Mouse (Mus musculus) cerebellum, adult 9-10 months (tissue): Measurements from ENCODE around the gene Hmcn2.

Experiments
- DNase-seq: peaks from one replicate; pipeline ENCODE4 v3.0.0; 2022

Gene Hmcn2

GRCm38 (mm10) chr2:31305684-31306083 lies 8.5 kb upstream of the Hmcn2 start:
- no peak for DNase-seq

- DNase-seq = no peak
Observed at GRCm38 (mm10) chr2:31308257-31308656, 6.0 kb upstream of the Hmcn2 start.

- DNase-seq = no peak
Observed at GRCm38 (mm10) chr2:31309549-31309948, 4.7 kb upstream of the Hmcn2 start.

- DNase-seq = no peak
Observed at GRCm38 (mm10) chr2:31318162-31318561, 3.9 kb downstream of the Hmcn2 start.

GRCm38 (mm10) chr2:31319200-31319599 lies 5.0 kb downstream of the Hmcn2 start:
- DNase-seq = no peak

- DNase-seq = no peak
Observed at GRCm38 (mm10) chr2:31327186-31327585, 13.0 kb downstream of the Hmcn2 start.

DNA sequence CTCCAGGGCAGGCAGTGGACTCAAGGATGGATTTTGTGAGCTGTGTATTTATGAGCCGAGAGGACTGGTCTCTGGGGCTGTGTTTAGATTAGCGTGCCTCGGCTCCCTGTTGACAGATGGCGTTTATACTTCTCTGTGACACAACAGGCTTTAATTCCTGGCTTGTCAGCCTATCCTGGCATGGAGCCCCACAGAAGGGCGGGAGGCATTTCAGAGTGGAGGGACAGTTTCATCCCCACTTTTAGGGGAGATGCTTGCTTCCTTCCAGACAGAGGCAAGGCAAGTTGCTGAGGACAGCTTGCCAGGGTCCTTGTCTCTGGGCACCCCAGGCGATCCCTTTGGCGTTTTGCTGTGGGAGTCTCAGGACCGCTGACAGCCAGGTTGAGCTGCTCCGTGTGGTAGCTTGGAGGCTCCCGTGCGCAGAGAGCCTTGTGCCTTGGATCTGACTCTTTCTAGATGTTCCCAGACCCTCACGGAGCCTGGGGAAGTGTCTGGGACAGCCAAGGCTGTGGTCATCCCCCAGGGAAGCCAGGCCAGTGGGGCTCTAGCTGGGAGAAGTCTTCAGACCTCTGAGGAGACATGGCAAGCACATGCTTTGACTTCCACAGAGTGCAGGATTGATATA lies 23.6 kb downstream of the Hmcn2 start:
- peak; percentile 18 for DNase-seq

DNA sequence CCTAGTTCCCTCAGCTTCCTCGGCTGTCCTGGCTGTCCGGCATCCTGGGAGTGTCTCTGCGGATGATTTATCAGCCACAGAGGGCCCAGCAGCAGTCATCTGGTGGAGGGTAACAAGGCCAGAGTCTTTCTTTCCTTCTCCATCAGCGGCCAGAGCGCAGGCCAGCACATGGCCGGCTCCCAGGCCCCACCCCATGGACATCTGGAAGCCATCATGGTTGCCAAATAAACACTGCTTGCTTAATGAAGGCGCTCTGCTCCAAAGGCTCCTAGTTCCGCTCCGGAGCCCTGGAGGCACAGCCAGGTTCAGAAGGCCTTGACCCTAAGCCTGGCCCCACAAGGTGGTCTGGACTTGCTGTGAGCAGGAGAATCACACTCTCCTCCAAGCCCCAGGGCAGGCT lies 25.6 kb downstream of the Hmcn2 start:
- no peak for DNase-seq

DNA sequence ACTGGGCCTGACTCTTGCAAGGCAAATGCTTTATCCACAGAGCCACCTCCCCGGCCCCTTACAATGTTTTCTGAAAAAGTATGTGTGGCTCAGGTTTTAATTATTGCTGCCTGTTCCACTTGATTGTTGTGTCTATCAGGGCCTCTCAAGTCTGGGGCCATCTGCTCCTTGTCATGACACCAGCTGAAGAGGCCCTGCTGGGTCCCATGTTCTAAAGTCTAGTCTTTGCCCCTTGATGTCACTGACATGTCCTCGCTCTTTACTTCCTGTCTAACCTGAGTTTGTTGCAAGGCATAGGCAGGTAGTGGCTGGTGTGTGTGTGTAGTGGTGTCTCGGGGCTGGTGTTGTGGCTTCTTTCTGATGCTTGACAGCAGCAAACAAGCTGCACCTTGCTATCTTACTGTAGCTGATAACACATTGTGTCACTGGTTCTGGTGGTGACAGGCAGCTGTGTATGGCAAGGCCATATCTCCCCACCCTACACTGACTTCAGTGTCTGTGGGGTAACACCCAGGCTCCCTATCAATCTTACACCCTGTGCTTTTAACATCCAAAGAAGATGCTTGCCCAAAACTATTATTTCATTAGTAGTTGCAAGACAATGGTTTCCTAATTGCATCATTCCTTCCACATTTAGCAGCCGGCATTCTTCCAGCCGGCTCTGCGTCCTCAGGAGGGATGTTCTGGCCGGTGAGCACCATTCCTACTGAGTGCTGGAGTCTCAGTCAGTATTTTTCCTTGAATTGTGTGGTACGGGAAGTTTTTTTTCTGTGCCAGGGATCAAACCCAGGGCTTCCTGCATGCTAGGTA lies 27.7 kb downstream of the Hmcn2 start:
- no peak for DNase-seq

DNA sequence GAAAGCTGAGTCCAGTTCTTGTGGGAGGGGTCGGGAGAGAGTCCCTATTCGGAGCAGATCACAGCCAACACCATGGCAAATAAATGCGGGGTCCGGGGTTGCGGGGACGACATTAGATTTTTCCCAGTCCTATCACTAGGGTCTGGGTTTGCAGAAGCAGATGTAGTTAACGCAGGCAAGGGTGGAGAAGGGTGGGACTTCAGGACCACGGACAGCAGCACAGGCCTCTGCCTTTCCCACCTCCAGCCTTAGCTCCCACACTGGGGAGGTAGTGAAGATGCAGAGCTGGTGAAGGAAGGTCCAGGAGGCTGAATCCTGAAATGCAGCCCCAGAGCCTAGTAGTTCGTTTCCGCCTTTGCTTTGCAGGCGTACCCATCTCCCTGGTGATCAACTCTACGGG lies 31.9 kb downstream of the Hmcn2 start:
- DNase-seq = no peak

- no peak for DNase-seq
Observed at GRCm38 (mm10) chr2:31348373-31348772, 34.2 kb downstream of the Hmcn2 start.

DNA sequence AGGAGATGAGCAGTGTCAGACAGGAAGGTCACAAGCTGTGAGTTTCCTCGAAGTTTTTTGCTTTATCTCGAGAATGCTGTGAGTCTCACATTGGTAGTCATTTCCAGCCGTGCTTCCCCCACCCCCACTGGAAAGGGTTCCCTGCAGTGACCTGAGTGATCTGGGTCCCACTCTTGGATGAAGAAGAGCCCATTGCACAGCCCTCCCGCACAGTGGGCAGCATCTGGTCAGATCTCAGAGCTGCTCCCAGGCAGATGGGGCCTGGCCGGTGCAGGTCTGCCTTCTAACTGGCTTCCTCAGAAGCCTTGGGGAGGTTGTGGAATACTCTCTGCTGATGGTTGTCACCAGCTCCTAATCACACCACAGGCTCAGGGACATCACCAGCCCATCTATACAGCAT lies 34.6 kb downstream of the Hmcn2 start:
- no peak for DNase-seq

DNA sequence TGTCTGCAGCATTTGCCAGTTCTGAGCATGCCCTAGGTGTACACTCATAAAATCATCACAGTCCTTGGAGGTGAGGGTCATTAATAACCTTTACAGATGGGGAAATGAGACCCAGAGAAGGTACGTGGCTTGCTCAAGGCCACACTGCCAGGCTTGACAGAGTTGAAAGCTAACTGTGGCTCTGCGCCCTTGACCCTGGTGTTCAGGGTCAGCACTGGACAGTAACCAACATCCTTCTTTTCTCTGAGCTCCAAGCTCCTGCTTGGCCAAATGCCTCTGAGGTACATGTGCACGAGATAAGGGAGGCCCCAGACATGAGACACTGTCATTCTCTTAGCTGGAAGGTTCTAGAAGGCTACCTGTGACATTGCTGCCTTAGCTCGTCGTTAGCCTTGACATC lies 42.6 kb downstream of the Hmcn2 start:
- no peak for DNase-seq

DNA sequence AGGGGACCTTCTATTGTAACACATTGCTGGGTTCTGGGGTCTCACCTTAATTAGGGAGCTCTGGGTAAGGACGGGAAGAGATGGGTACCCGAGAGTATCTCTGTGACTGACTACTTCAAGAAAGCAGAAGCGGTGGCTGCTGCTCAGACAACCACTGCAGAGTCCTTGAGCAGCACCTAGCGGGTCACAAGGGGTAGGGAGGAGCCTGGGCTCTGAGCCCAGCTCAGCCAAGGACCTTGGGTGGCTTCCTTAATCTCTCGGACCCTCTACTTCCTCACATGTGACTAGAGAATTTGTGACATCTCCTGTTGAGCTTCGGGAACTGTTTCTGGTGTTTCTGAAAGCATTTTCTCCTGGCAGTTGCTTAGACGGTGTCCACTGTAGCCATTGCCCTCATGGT lies 45.1 kb downstream of the Hmcn2 start:
- DNase-seq = no peak

DNA sequence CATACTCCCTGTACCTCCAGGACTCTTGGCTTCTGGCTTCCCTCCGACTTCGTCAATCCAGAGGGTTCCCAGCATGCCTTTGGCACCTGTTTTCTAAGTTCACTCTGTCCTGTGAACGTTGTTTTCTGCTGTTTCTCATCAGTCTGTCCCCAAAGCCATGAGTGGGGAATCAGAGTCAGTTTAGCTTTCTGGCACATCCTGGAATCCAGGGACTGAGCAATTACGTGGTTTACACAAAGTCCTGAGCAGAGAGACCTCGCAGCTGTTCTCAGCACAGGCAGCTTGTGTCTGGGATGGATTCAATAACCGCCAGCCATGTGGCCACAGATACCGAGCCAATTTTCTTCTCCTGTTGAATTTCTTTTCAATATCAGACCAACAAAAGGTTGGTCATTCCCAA lies 53.0 kb downstream of the Hmcn2 start:
- DNase-seq = no peak

DNA sequence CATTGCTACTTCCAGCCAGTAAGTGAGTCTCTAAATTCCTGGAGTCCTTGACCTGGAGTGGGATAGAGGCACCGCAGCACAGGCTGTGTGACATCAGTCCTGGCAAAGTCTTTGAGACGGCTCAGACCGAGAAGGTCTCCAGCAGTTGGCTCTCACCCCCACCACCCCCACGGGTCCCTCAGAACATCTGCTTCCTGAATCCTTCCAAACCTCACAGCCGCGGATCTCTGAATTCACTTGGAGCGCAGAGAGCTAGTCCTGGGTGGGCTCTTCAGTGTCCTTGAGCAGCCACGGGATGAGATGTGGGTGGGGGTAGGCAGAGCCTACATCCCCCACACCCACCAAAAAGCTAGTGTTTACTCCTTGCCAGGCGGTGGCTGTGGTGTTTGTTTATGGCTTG lies 57.2 kb downstream of the Hmcn2 start:
- DNase-seq = no peak

GRCm38 (mm10) chr2:31372186-31372585 lies 58.0 kb downstream of the Hmcn2 start:
- no peak for DNase-seq

DNA sequence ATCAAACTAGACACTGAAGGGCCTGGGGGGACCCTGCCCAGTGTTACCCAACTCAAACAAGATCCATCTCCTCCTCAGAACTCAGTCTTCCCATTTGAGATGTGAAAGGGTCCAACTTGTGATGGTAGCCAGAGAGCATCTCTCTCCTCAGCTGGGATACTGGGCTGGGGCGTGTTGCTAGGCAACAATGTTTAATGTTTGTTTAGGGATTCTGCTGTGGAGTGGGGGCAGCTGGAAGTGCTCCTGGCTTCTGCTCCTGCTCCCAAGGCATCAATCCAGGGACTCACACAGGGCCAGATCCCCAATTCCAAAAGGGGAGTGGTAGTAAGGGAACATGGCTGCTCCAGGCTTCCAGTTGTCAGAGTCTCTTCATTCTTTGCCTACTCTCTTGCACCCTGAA lies 60.2 kb downstream of the Hmcn2 start:
- DNase-seq = no peak

- DNase-seq = no peak
Observed at GRCm38 (mm10) chr2:31376057-31376456, 61.8 kb downstream of the Hmcn2 start.

- DNase-seq = no peak
Observed at GRCm38 (mm10) chr2:31377481-31377880, 63.3 kb downstream of the Hmcn2 start.

DNA sequence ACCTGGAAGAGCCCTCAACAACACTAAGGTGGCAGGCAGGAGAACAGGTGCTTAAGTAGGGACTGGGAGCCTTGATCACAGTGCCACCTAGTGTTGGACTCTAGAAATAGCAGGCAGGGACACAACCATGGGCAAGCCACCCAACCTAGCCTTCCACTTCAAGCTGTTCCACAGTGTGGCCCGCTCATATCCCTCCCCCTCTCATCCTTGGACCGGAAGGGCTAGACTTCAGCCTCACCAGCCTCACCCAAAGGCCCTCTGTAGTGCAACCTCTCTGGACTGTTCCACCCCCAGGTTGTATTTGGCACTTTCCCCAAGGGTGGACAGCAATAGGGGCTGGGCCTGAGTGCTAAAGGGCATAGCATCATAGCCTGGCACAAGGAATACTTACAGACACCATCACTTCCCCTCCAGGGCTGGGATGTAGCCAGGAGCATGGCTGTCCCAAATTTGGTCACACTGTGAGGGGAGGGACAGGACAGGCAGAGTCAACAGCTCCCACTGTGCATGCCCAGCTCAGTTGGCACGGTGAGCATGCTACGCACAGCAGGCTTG lies 67.2 kb downstream of the Hmcn2 start:
- peak; percentile 84 for DNase-seq

DNA sequence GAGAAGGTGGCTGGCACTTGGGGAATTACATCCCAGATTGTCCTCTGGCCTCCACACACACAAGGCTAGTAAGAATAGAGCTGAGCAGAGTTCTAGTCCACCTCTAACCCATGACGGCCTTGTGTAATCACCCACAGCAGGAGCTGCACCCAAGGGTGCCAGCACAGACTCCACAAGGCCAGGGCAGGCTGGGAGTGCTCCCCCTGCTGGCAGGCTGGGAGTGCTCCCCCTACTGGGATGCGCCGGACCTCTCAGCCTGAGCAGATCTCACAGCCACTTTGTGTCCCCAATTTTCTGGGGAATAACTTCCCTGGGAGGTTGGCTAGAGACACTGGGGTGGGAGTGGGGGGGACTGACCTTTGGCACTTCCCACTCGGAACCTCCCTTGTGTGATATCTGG lies 68.7 kb downstream of the Hmcn2 start:
- DNase-seq = no peak

GRCm38 (mm10) chr2:31416968-31417367 lies 102.8 kb downstream of the Hmcn2 start:
- no peak for DNase-seq

- DNase-seq = no peak
Observed at GRCm38 (mm10) chr2:31418021-31418420, 103.8 kb downstream of the Hmcn2 start.
